Mouse (Mus musculus) neural tube, embryonic 12.5 days (tissue): ENCODE measurements around the gene Aoc2. TPM values are rescaled to one million over a fixed set of nuclear protein-coding genes. Genes with fewer than 3 reads are reported as not detected.

Experiments used
- ATAC-seq: fragments of 200-750 bp; cut with Nextera tagmentation; 2 replicates; pipeline ENCODE4 v1.8.0; 2017; ENCODE audit warnings: low read depth, mild to moderate bottlenecking, moderate TSS enrichment, moderate library complexity; ENCODE audit not compliant: low FRiP score
- H3K27ac ChIP-seq: fragments of 300-500 bp; sonication (generic); 2 replicates; pipeline ENCODE4 v1.5.1; 2016
- H3K27me3 ChIP-seq: fragments of 300-500 bp; sonication (generic); replicated peaks from 2 replicates; pipeline ENCODE4 v1.6.1; 2016; ENCODE audit warnings: mild to moderate bottlenecking
- H3K36me3 ChIP-seq: fragments of 300-500 bp; sonication (generic); 2 replicates; pipeline ENCODE4 v1.6.1; 2016; ENCODE audit warnings: mild to moderate bottlenecking
- H3K4me1 ChIP-seq: fragments of 300-500 bp; sonication (generic); 2 replicates; pipeline ENCODE4 v1.6.1; 2016
- H3K4me2 ChIP-seq: fragments of 300-500 bp; sonication (generic); replicated peaks from 2 replicates; pipeline ENCODE4 v1.6.1; 2016; ENCODE audit warnings: mild to moderate bottlenecking
- H3K4me3 ChIP-seq: fragments of 300-500 bp; sonication (generic); 2 replicates; pipeline ENCODE4 v1.5.1; 2016
- H3K9ac ChIP-seq: fragments of 300-500 bp; sonication (generic); 2 replicates; pipeline ENCODE4 v1.6.1; 2016; ENCODE audit warnings: mild to moderate bottlenecking
- H3K9me3 ChIP-seq: fragments of 300-500 bp; sonication (generic); 2 replicates; pipeline ENCODE4 v1.6.1; 2016; ENCODE audit warnings: mild to moderate bottlenecking
- WGBS: fragments of 180-500 bp; shearing (Covaris S2); methylation state at CpG from one replicate; pipeline ENCODE4 v1.1.7; 2016; 5-methylcytosine and 5-hydroxymethylcytosine counted together
- polyA plus RNA-seq: library from polyadenylated mRNA; unstranded; fragments of >200 nt; fragmentation: Nextera tagmentation; extraction: Ambion mirVana; gene quantifications from 2 replicates; pipeline ENCODE4 v1.2.1, GENCODE M21; 2016

The Aoc2 gene
- polyA plus RNA-seq, result 2.5 and 3.0 TPM in 2 replicates

DNA sequence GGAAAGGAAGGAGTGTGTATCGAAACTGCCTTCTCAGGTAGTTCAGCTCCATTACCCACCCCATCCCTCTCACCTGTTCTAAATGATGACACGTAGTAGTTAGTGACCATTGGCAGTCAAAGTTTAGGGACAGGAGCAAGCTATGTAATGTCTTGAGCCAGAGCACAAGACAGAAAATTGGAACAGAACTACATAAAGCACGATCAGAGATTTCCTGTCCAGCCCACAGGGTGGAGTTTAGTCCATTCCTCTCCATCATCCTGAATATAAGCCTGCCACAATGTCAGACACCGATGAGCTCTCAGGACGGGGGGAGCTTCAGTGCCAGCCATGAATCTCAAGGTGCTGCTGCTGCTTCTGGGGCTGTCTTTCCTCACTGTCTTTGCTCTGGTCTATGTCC, at the start of gene Aoc2:
Aoc2 (plus strand) TSS at position 301 of the 400 bp plus-strand sequence.
- H3K27ac ChIP-seq, result no peak within 1 kb of the TSS
- no peak within 1 kb of the TSS for H3K4me2 ChIP-seq
- H3K27me3 ChIP-seq, result no peaks in the 10 kb centered on the region
- WGBS, result 97% methylated on average over 5 of the region's 5 CpGs
- H3K4me3 ChIP-seq, result no peak within 1 kb of the TSS
- no peaks in the 10 kb centered on the region for H3K4me1 ChIP-seq
- no peak within 1 kb of the TSS for H3K9ac ChIP-seq
- peaks cover 63% of the 10 kb centered on the region for H3K36me3 ChIP-seq
- H3K9me3 ChIP-seq, result no peaks in the 10 kb centered on the region
- no peak for ATAC-seq

DNA sequence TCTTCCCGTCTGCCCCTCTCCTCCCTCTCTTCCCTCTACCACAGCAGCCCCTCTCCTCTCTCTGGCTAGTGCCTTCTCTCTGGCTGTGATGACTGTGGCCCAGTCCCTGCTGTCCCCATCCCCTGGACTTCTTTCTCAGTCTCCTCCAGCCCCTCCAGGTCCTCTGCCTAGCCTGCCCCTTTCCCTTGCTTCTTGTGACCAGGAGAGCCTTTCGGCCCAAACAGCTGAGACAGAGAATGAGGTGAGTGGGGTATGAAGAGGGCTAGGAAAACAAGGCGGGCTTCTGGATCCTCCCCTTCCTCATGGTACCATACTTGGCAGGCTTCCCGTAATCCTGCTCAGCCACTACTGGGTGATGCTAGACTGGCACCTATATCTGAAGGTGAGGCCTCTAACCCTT, 49.6 kb upstream of the Aoc2 start:
- H3K9me3 ChIP-seq, result no peaks in the 10 kb centered on the region
- ATAC-seq, result no peak
- H3K36me3 ChIP-seq, result 0 out of 2 replicates have a peak, but pooled peaks cover 6% of the 10 kb centered on the region
- WGBS, result 74% methylated on average over 4 of the region's 4 CpGs
- H3K4me1 ChIP-seq, result peaks cover 24% of the 10 kb centered on the region
- H3K4me3 ChIP-seq, result no peak overlapping the region
- H3K9ac ChIP-seq, result no peak overlapping the region
- no peak overlapping the region for H3K4me2 ChIP-seq
- no peak overlapping the region for H3K27ac ChIP-seq
- H3K27me3 ChIP-seq, result no peaks in the 10 kb centered on the region

DNA sequence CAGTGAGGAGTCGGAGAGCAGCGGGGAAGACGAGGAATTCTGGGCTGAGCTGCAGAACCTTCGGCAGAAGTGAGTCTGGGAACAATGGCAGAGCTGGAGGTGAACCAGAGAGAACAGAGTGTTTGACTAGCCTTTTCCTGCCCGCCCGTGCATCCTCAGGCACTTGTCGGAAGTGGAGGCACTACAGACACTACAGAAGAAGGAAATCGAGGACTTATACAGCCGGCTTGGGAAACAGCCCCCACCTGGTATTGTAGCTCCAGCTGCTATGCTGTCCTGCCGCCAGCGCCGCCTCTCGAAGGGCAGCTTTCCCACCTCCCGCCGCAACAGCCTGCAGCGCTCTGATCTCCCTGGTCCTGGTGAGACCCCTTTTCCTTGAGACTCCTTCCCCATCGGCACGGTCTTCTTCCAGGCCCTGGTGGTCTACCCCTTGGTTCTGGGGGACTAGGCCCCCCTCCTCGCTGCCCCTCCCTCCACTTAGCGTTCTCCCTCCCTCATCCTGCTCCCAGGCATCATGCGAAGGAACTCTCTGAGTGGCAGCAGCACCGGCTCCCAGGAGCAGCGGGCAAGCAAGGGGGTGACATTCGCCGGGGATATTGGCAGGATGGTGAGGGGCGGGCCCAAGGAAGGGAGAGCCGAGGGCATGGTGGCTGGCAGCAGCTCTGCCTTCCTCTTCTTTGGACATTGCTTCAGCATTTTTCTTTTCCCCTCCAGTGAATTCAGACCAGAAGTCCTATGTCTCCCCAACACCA, 48.4 kb upstream of the Aoc2 start:
- Histone ChIP-seq H3K4me3 (0 out of 2 replicates have a peak overlapping the region, but pooled peaks have one; percentile 1), H3K9ac (peak overlapping the region; percentile 40), H3K27me3 (no peaks in the 10 kb centered on the region), H3K27ac (no peak overlapping the region), H3K36me3 (0 out of 2 replicates have a peak, but pooled peaks cover 6% of the 10 kb centered on the region), H3K4me1 (peaks cover 24% of the 10 kb centered on the region), H3K9me3 (no peaks in the 10 kb centered on the region), H3K4me2 (peak overlapping the region; percentile 93)
- WGBS, result 29% methylated on average over 27 of the region's 27 CpGs
- ATAC-seq, result no peak

DNA sequence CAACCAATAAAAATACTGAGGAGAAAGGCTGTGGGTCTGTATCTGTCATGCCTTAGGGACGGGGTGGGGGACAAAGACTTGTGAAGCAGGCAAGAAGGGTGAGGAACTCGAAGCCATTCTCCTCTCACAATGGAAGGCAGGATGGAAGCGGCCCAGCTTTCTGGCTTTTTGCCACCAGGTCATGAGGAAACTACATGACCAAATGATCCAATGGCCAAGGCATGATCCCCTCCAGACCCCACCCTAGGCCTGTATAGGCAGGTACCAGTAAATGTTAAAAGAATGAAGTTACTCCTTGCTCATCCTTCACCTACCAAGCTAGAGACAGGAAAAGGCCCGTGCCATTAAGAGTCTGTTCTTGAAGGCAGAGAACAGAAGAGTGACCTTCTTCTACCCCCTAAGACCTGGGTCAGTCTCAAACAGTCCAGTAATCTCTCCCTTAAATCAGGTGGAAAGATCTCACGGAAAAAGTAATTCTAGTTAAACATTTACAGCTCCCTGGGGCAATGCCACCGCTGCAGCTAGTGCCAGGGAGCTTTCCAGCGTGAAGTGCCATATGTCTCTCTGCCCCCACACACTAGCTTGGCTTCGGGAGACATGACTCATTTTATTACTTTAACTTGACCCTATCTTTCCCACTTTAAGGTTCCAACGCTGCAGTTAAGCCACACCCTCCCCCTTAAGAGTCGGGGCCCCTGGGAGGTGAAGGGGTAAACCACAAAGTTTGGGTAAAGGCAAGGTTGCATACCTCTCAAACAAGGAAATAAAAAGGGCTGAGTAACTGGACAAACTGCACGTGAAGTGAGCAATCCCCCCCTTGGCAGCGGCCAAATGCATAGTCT, 47.3 kb upstream of the Aoc2 start:
- 65% methylated on average over 12 of the region's 12 CpGs for WGBS
- Histone ChIP-seq H3K4me2 (peak overlapping the region; percentile 93), H3K9me3 (no peaks in the 10 kb centered on the region), H3K9ac (peak overlapping the region; percentile 73), H3K36me3 (0 out of 2 replicates have a peak, but pooled peaks cover 6% of the 10 kb centered on the region), H3K4me1 (peaks cover 24% of the 10 kb centered on the region), H3K27ac (no peak overlapping the region), H3K27me3 (no peaks in the 10 kb centered on the region), H3K4me3 (peak overlapping the region; percentile 73)
- ATAC-seq, result no peak

DNA sequence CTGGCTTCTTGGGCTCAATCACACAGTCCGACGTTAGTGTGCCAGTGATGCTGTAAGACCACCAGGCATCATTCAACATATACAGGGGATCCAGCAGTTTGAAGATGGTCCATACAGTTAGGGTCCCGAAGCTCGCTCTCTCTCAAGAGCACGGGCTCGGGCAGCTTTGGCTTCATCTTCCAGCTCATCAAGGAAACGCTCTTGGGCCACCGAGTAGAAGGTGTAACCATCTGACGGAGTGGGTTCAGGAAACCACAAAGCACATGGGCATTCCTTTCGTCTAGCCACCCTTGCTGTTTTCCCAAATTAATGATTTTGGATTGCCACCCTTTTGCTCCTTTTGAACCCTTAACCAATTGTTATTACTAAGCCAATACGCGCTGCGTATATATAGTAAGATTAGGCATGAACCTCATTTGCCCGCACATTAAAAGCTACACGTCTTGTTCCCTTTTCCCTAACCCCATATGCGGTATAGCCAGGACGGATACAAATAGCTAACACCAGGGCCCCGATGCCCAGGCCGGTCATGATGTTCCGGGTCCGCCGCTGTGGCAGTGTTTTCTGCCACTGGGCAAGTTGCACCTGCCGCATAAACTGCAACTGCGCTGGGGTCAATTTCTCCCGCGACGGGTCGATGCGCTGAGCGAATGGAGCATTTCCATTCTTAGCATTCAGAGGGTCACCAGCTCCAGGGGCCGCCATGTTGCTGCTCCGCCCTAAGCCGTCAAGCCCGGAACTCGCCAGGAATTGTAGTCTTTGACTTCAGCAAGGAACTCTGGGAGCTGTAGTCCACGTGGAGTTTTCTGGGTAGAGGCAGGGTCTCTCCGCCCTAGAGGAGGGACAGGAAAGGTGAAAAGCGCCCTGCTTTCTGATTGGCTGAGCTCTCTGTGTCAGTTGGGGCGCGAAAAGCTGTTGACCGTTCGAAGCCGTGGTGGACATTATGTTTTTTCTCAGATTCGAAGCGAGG, 46.4 kb upstream of the Aoc2 start, which contains the start of the genes Cntd1 and Coa3:
Cntd1 (plus strand) TSS at position 790 of the 970 bp plus-strand sequence.
Coa3 (minus strand) TSS at position 892 of the 970 bp plus-strand sequence.
- H3K9me3 ChIP-seq, result no peaks in the 10 kb centered on the region
- WGBS, result 9% methylated on average over 45 of the region's 45 CpGs
- ATAC-seq, result peak; percentile 94
- peak within 1 kb of the TSS; percentile 73 for H3K9ac ChIP-seq
- peak within 1 kb of the TSS; percentile 73 for H3K4me3 ChIP-seq
- no peaks in the 10 kb centered on the region for H3K27me3 ChIP-seq
- H3K27ac ChIP-seq, result no peak within 1 kb of the TSS
- peak within 1 kb of the TSS; percentile 93 for H3K4me2 ChIP-seq
- H3K36me3 ChIP-seq, result 0 out of 2 replicates have a peak, but pooled peaks cover 6% of the 10 kb centered on the region
- H3K4me1 ChIP-seq, result peaks cover 24% of the 10 kb centered on the region

DNA sequence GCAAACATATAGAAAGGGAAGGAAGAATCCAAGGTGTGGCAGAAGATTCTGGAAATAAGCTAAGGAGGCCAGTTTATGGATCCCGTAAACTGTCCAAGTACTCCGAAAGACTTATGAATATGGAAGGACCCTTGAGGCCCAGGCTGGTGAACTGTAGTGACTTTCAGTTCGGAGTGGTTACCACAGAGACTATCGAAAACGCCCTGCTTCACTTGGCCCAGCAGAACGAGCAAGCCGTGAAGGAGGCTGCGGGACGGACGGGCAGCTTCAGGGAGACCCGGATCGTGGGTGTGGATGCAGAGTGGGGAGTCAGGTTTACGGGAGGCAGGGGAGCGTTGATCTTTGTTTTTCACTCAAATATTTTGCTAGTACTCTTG, 45.7 kb upstream of the Aoc2 start:
- Histone ChIP-seq H3K27me3 (no peaks in the 10 kb centered on the region), H3K9ac (no peak overlapping the region), H3K4me2 (peak overlapping the region; percentile 93), H3K4me1 (peaks cover 24% of the 10 kb centered on the region), H3K4me3 (peak overlapping the region; percentile 73), H3K9me3 (no peaks in the 10 kb centered on the region), H3K36me3 (0 out of 2 replicates have a peak, but pooled peaks cover 6% of the 10 kb centered on the region), H3K27ac (no peak overlapping the region)
- peak; percentile 22; the same call in 1 of the 2 replicates for ATAC-seq
- WGBS, result 64% methylated on average over 14 of the region's 14 CpGs

DNA sequence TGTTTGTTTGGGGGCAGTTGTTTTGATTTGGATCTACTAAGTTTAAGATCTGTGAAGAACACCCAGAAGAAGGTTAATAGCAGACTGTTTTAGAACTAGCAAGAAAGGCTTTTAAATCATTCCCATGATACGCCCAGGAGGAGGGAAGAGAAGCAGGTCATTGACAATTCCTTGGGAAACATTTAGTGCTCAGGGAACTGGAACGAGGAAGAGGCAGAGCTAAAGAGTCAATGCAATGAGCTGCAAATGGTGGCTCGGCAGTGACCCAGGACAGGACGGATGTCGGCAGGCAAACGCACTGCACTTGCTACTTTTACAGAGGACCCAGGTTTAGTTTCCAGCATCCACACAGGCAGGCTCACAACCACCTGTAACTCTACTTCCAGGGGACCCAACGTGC, 44.0 kb upstream of the Aoc2 start:
- H3K27me3 ChIP-seq, result no peaks in the 10 kb centered on the region
- ATAC-seq, result no peak
- H3K36me3 ChIP-seq, result 0 out of 2 replicates have a peak, but pooled peaks cover 8% of the 10 kb centered on the region
- no peak overlapping the region for H3K4me2 ChIP-seq
- H3K27ac ChIP-seq, result no peak overlapping the region
- 35% methylated on average over 7 of the region's 7 CpGs for WGBS
- H3K4me3 ChIP-seq, result no peak overlapping the region
- no peaks in the 10 kb centered on the region for H3K9me3 ChIP-seq
- H3K4me1 ChIP-seq, result peaks cover 24% of the 10 kb centered on the region
- H3K9ac ChIP-seq, result no peak overlapping the region

DNA sequence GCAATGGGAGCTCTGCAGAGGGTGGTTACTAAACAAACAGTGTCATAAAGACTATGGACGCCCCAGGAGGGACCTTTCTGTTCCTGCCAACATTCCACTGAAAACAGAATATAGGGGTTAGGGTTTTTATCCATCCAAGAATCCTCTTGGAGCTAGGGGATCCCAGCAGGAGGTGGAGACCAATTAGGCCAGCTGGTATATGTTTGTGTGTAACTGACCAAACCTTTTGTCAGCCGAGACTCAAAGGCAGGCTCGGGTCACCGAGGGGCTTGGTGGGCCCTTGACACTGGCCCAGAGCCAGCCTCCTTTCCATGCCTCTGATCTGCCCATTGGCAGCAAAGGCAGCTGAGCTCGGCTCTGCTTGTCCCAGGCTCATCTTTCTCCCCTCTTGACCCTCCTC, 42.0 kb upstream of the Aoc2 start:
- H3K9me3 ChIP-seq, result no peaks in the 10 kb centered on the region
- H3K27ac ChIP-seq, result no peak overlapping the region
- no peak overlapping the region for H3K9ac ChIP-seq
- peaks cover 9% of the 10 kb centered on the region; the same call in 1 of the 2 replicates for H3K36me3 ChIP-seq
- no peak for ATAC-seq
- peaks cover 5% of the 10 kb centered on the region for H3K4me1 ChIP-seq
- H3K27me3 ChIP-seq, result no peaks in the 10 kb centered on the region
- H3K4me3 ChIP-seq, result no peak overlapping the region
- 12% methylated on average over 5 of the region's 5 CpGs for WGBS
- H3K4me2 ChIP-seq, result no peak overlapping the region

DNA sequence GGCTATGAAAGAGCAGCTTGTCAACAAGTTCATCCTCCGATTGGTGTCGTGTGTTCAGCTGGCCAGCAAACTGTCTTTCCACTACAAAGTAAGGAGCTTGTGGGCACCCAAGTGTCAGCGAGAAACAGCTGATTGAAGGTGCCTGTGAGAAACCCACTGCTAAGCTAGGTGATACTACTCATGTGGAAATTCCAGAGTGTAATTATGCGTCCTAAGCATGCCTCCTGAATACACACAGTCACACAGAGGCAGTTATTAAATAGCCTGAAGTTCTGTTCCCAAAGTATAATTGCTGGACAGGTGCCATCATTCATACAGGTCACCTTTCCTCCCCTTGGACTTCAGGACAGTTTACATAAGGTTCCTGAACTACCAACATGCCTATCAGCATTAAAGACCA, 41.1 kb upstream of the Aoc2 start:
- H3K27ac ChIP-seq, result no peak overlapping the region
- H3K9ac ChIP-seq, result no peak overlapping the region
- no peak overlapping the region for H3K4me2 ChIP-seq
- no peak for ATAC-seq
- no peak overlapping the region for H3K4me3 ChIP-seq
- no peaks in the 10 kb centered on the region for H3K4me1 ChIP-seq
- no peaks in the 10 kb centered on the region for H3K27me3 ChIP-seq
- H3K36me3 ChIP-seq, result peaks cover 15% of the 10 kb centered on the region
- 73% methylated on average over 4 of the region's 4 CpGs for WGBS
- H3K9me3 ChIP-seq, result no peaks in the 10 kb centered on the region

DNA sequence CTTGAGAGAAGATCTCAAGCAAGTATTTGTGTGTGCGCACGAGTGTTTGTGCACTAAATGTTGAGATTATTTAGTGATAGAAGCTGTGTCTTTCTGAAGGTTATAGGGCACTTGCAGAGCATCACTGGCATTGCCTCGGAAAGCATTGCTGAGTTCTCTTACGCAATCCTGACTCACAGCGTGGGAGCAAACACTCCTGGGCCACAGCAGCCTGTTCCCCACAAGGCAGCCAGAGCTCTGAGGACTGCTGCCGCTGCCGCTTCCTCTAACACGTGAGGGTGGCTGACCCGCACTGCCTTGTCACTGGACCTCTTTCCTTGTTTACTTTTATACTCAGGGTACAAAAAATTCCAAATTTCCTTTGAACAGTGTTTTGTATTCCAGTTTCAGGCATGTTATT, 37.6 kb upstream of the Aoc2 start:
- peaks cover 49% of the 10 kb centered on the region for H3K36me3 ChIP-seq
- no peak overlapping the region for H3K4me3 ChIP-seq
- no peaks in the 10 kb centered on the region for H3K27me3 ChIP-seq
- H3K9me3 ChIP-seq, result no peaks in the 10 kb centered on the region
- H3K9ac ChIP-seq, result no peak overlapping the region
- 87% methylated on average over 9 of the region's 9 CpGs for WGBS
- no peaks in the 10 kb centered on the region for H3K4me1 ChIP-seq
- H3K27ac ChIP-seq, result no peak overlapping the region
- ATAC-seq, result no peak
- no peak overlapping the region for H3K4me2 ChIP-seq

DNA sequence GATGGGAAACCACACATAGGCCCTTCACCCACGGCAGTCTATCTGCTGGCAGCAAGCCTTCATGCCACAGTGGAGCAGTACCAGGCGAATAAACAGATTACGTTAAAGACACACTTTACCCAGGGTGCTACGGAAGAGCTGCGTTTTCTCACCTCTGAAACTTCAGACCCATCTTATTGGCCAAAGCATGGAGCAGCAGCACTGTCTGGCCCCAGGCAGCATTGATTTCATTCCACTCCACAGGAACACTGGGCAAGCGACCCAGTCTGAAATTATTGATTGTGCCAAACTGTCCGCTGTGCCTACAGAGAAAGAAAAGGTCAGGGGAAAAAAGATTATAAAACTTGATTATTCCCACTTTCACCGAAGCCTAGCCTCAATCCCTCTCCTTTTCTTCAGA, 33.6 kb upstream of the Aoc2 start:
- peaks cover 80% of the 10 kb centered on the region for H3K36me3 ChIP-seq
- no peaks in the 10 kb centered on the region for H3K27me3 ChIP-seq
- no peak overlapping the region for H3K4me3 ChIP-seq
- no peak for ATAC-seq
- no peak overlapping the region for H3K9ac ChIP-seq
- H3K27ac ChIP-seq, result no peak overlapping the region
- no peak overlapping the region for H3K4me2 ChIP-seq
- no peaks in the 10 kb centered on the region for H3K9me3 ChIP-seq
- 95% methylated on average over 8 of the region's 8 CpGs for WGBS
- H3K4me1 ChIP-seq, result no peaks in the 10 kb centered on the region
